Mouse (Mus musculus) liver, embryonic 14.5 days (tissue): Measurements from ENCODE around the gene Eno2. TPM values are rescaled to one million over a fixed set of nuclear protein-coding genes. Genes with fewer than 3 reads are reported as not detected.
A peak's percentile ranks its signal among the peaks of the same experiment; 100 is the strongest.

ENCODE experiments used
- ATAC-seq: fragments of 200-750 bp; cut with Nextera tagmentation; 2 replicates; pipeline ENCODE4 v1.8.0; 2017; ENCODE audit warnings: moderate number of reproducible peaks, mild to moderate bottlenecking, moderate library complexity; ENCODE audit not compliant: insufficient read depth
- DNase-seq, 3 experiments: peaks; one replicate each; pipeline ENCODE4 v3.0.0-alpha.2; 2012 to 2013; ENCODE audit warnings: low read depth in 3 of 3, low spot score in 3 of 3
- H3K27ac ChIP-seq: fragments of 300-500 bp; sonication (generic); 2 replicates; pipeline ENCODE4 v1.5.1; 2014; ENCODE audit warnings: moderate library complexity, mild to moderate bottlenecking, control low read depth, inconsistent platforms
- H3K27me3 ChIP-seq: fragments of 300-500 bp; sonication (generic); 2 replicates; pipeline ENCODE4 v1.6.1; 2014; ENCODE audit warnings: mild to moderate bottlenecking, low read length, moderate library complexity; ENCODE audit not compliant: control insufficient read depth, insufficient read depth
- H3K36me3 ChIP-seq: fragments of 300-500 bp; sonication (generic); replicated peaks from 2 replicates; pipeline ENCODE4 v1.6.1; 2014; ENCODE audit warnings: low read depth; ENCODE audit not compliant: control insufficient read depth, insufficient read depth
- H3K4me1 ChIP-seq, 2 experiments: fragments of 200-500 bp in 1 of 2; fragments of 300-500 bp in 1 of 2; sonication (generic) in 1 of 2; replicated peaks; 2 replicates each; pipeline ENCODE4 v1.6.1; 2012 to 2014; ENCODE audit warnings: antibody characterized with exemption in 1 of 2, inconsistent platforms in 1 of 2, low read length in 1 of 2; ENCODE audit not compliant: control insufficient read depth in 2 of 2, insufficient read depth in 2 of 2
- H3K4me2 ChIP-seq: fragments of 300-500 bp; sonication (generic); 2 replicates; pipeline ENCODE4 v1.6.1; 2014; ENCODE audit warnings: low read depth, mild to moderate bottlenecking, control low read depth, moderate library complexity
- H3K4me3 ChIP-seq, 2 experiments: fragments of 200-500 bp in 1 of 2; fragments of 300-500 bp in 1 of 2; sonication (generic) in 1 of 2; 2 replicates each; pipeline ENCODE4 v1.5.1; 2012 to 2014; ENCODE audit warnings: low read depth in 2 of 2, low read length in 2 of 2, mild to moderate bottlenecking in 2 of 2, control low read depth in 1 of 2, inconsistent platforms in 1 of 2, moderate library complexity in 1 of 2; ENCODE audit not compliant: insufficient read depth in 1 of 2
- H3K9ac ChIP-seq: fragments of 300-500 bp; sonication (generic); replicated peaks from 2 replicates; pipeline ENCODE4 v1.6.1; 2014; ENCODE audit warnings: mild to moderate bottlenecking, control low read depth, moderate library complexity
- H3K9me3 ChIP-seq: fragments of 300-500 bp; sonication (generic); 2 replicates; pipeline ENCODE4 v1.6.1; 2016; ENCODE audit warnings: low read length, mixed read lengths; ENCODE audit not compliant: control insufficient read depth
- CTCF ChIP-seq: IDR thresholded peaks from 2 replicates; pipeline ENCODE4 v1.5.1; 2016; ENCODE audit warnings: antibody characterized with exemption, low read depth, control low read depth
- EP300 ChIP-seq: IDR thresholded peaks from 2 replicates; pipeline ENCODE4 v1.6.1; 2016; ENCODE audit warnings: antibody characterized with exemption, low read depth
- WGBS: fragments of 180-500 bp; shearing (Covaris S2); extraction: QIAGEN DNeasy Blood & Tissue Kit; methylation state at CpG from one replicate; pipeline ENCODE4 v1.1.7; 2014; ENCODE audit not compliant: insufficient replicate concordance; 5-methylcytosine and 5-hydroxymethylcytosine counted together
- polyA plus RNA-seq, 2 experiments: library from polyadenylated mRNA; depleted of rRNA in 1 of 2; stranded (reverse) in 1 of 2; unstranded in 1 of 2; fragments of >200 nt; fragmentation: Nextera tagmentation in 1 of 2; extraction: Ambion mirVana in 1 of 2; gene quantifications; 2 replicates each; pipeline versions ENCODE4 v1.2.1 to v1.2.3; 2012 to 2014

Gene Eno2
- polyA plus RNA-seq, 2 experiments = 0.50 TPM; not detected in 1

- H3K9me3 ChIP-seq = no peaks in the 10 kb centered on the region
- no peak for TF ChIP-seq CTCF
- TF ChIP-seq EP300 = no peak
- ATAC-seq = no peak
- no peak overlapping the region for H3K9ac ChIP-seq
- peaks cover 37% of the 10 kb centered on the region for H3K27me3 ChIP-seq
- 54% methylated on average over 5 of the region's 5 CpGs for WGBS
- DNase-seq = no peak
- H3K27ac ChIP-seq = no peak overlapping the region
- no peak overlapping the region for H3K4me3 ChIP-seq
- H3K36me3 ChIP-seq = no peaks in the 10 kb centered on the region
- peaks cover 0 to 3% of the 10 kb centered on the region in 2 experiments; a peak in 2 of 4 replicates for H3K4me1 ChIP-seq
- H3K4me2 ChIP-seq = no peak overlapping the region
Observed at GRCm38 (mm10) chr6:124757909-124758848, 11.3 kb downstream of the Eno2 start.

GRCm38 (mm10) chr6:124757351-124757880 lies 12.1 kb downstream of the Eno2 start:
- WGBS = 30% methylated on average over 5 of the region's 5 CpGs
- no peak overlapping the region for H3K27ac ChIP-seq
- H3K27me3 ChIP-seq = peaks cover 37% of the 10 kb centered on the region
- no peaks in the 10 kb centered on the region for H3K9me3 ChIP-seq
- H3K36me3 ChIP-seq = no peaks in the 10 kb centered on the region
- TF ChIP-seq CTCF (no peak), EP300 (no peak)
- peak overlapping the region; percentile 78 for H3K4me2 ChIP-seq
- ATAC-seq (no peak), DNase-seq (no peak)
- H3K9ac ChIP-seq = no peak overlapping the region
- peaks cover 0 to 3% of the 10 kb centered on the region in 2 experiments; a peak in 2 of 4 replicates for H3K4me1 ChIP-seq
- no peak overlapping the region for H3K4me3 ChIP-seq

- Histone ChIP-seq H3K36me3 (no peaks in the 10 kb centered on the region), H3K4me3 (peak overlapping the region; percentile 53 to 55), H3K9ac (peak overlapping the region; percentile 31; the same call in 1 of the 2 replicates), H3K9me3 (no peaks in the 10 kb centered on the region), H3K27me3 (peaks cover 37% of the 10 kb centered on the region), H3K4me1 (peaks cover 0 to 3% of the 10 kb centered on the region in 2 experiments; a peak in 2 of 4 replicates), H3K27ac (no peak overlapping the region), H3K4me2 (peak overlapping the region; percentile 78)
- 2% methylated on average over 53 of the region's 54 CpGs for WGBS
- no peak for DNase-seq
- peak; percentile 37 for ATAC-seq
- TF ChIP-seq CTCF = no peak
- TF ChIP-seq EP300 = no peak
Observed at GRCm38 (mm10) chr6:124756652-124757350, 12.7 kb downstream of the Eno2 start.

- ATAC-seq (peak; percentile 57), DNase-seq (no peak)
- Histone ChIP-seq H3K36me3 (no peaks in the 10 kb centered on the region), H3K9ac (peak within 1 kb of the TSS; percentile 40), H3K4me3 (peak within 1 kb of the TSS; percentile 53 to 55), H3K4me1 (peaks cover 0 to 3% of the 10 kb centered on the region in 2 experiments; a peak in 2 of 4 replicates), H3K27me3 (peaks cover 37% of the 10 kb centered on the region), H3K9me3 (no peaks in the 10 kb centered on the region), H3K4me2 (peak within 1 kb of the TSS; percentile 78), H3K27ac (no peak within 1 kb of the TSS)
- TF ChIP-seq CTCF (no peak), EP300 (no peak)
- 1% methylated on average over 77 of the region's 100 CpGs for WGBS
Observed at GRCm38 (mm10) chr6:124755831-124756595, 13.5 kb downstream of the Eno2 start, which contains the start of the genes Gm45234 and Atn1. Gene Gm45234 (minus strand): TSS chr6:124756021. Gene Atn1 (minus strand): TSS chr6:124756524.
